Mouse (Mus musculus) liver, postnatal 0 days (tissue): Measurements from ENCODE around the gene Gm17019. TPM values are rescaled to one million over a fixed set of nuclear protein-coding genes. Genes with fewer than 3 reads are reported as not detected.
A peak's percentile ranks its signal among the peaks of the same experiment; 100 is the strongest.
"Not testable (repeated sequence)": the region's sequence is repeated elsewhere in the genome, so short reads cannot be mapped to it uniquely, and the experiment has no call there.

ENCODE experiments used
- ATAC-seq: fragments of 200-750 bp; cut with Nextera tagmentation; 2 replicates; pipeline ENCODE4 v1.8.0; 2017; ENCODE audit warnings: mild to moderate bottlenecking, moderate library complexity
- DNase-seq: peaks from one replicate; pipeline ENCODE4 v3.0.0-alpha.2; 2016
- H3K27ac ChIP-seq: fragments of 300-500 bp; sonication (generic); 2 replicates; pipeline ENCODE4 v1.5.1; 2014; ENCODE audit warnings: antibody characterized with exemption, moderate library complexity, mild to moderate bottlenecking, low read depth
- H3K27me3 ChIP-seq: fragments of 300-500 bp; sonication (generic); 2 replicates; pipeline ENCODE4 v1.6.1; 2014; ENCODE audit warnings: low read length, control low read depth, mixed read lengths; ENCODE audit not compliant: insufficient read depth
- H3K36me3 ChIP-seq: fragments of 300-500 bp; sonication (generic); replicated peaks from 2 replicates; pipeline ENCODE4 v1.6.1; 2014; ENCODE audit warnings: mild to moderate bottlenecking, control low read depth, low read length, moderate library complexity, mixed read lengths; ENCODE audit not compliant: insufficient read depth
- H3K4me1 ChIP-seq: fragments of 300-500 bp; sonication (generic); 2 replicates; pipeline ENCODE4 v1.6.1; 2014; ENCODE audit warnings: antibody characterized with exemption, mild to moderate bottlenecking, control low read depth; ENCODE audit not compliant: insufficient read depth
- H3K4me2 ChIP-seq: fragments of 300-500 bp; sonication (generic); 2 replicates; pipeline ENCODE4 v1.6.1; 2014; ENCODE audit warnings: low read depth, mild to moderate bottlenecking, low read length, moderate library complexity, mixed read lengths
- H3K4me3 ChIP-seq: fragments of 300-500 bp; sonication (generic); 2 replicates; pipeline ENCODE4 v1.5.1; 2014; ENCODE audit warnings: low read depth, low read length
- H3K9ac ChIP-seq: fragments of 300-500 bp; sonication (generic); replicated peaks from 2 replicates; pipeline ENCODE4 v1.6.1; 2014; ENCODE audit warnings: mild to moderate bottlenecking, moderate library complexity
- H3K9me3 ChIP-seq: fragments of 300-500 bp; sonication (generic); 2 replicates; pipeline ENCODE4 v1.6.1; 2016; ENCODE audit warnings: mild to moderate bottlenecking, control low read depth, low read length, mixed read lengths
- CTCF ChIP-seq: sonication (generic); IDR thresholded peaks from 2 replicates; pipeline ENCODE4 v1.5.1; 2016; ENCODE audit warnings: antibody characterized with exemption, low read depth
- WGBS: fragments of 180-500 bp; shearing (Covaris S2); extraction: QIAGEN DNeasy Blood & Tissue Kit; methylation state at CpG from one replicate; pipeline ENCODE4 v1.1.7; 2014; ENCODE audit not compliant: insufficient replicate concordance; 5-methylcytosine and 5-hydroxymethylcytosine counted together
- polyA plus RNA-seq: library from polyadenylated mRNA; unstranded; fragments of >200 nt; fragmentation: Nextera tagmentation; extraction: Ambion mirVana; gene quantifications from 2 replicates; pipeline ENCODE4 v1.2.1, GENCODE M21; 2015

Gm17019 gene
- polyA plus RNA-seq, 1 experiment from 2014 or later: not detected

DNA sequence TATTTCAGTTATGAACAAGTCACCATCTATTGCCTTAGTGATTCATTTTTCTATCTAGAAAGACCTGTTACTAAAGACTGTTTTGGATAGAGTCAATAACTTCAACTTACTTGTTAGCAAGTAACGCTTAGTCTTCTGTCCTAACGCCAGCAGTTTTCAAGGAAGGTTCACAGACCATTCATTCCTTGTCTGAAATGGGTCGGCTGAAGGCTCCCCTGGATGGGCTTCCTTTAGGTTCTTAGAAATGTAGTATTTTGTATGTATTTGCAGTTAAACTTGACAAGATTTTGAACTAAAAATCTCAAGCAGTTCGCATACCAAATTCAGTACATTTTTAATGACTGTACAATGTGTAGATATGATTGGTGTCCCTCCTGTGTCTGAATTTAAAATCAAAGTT is 35.2 kb downstream of the Gm17019 start:
- WGBS: 73% methylated on average over 4 of the region's 4 CpGs
- ATAC-seq, H3K9me3 ChIP-seq, H3K27me3 ChIP-seq, H3K4me3 ChIP-seq, H3K4me1 ChIP-seq, H3K4me2 ChIP-seq, H3K9ac ChIP-seq, H3K36me3 ChIP-seq, H3K27ac ChIP-seq: not testable (repeated sequence)
- peak; percentile 22 for DNase-seq

DNA sequence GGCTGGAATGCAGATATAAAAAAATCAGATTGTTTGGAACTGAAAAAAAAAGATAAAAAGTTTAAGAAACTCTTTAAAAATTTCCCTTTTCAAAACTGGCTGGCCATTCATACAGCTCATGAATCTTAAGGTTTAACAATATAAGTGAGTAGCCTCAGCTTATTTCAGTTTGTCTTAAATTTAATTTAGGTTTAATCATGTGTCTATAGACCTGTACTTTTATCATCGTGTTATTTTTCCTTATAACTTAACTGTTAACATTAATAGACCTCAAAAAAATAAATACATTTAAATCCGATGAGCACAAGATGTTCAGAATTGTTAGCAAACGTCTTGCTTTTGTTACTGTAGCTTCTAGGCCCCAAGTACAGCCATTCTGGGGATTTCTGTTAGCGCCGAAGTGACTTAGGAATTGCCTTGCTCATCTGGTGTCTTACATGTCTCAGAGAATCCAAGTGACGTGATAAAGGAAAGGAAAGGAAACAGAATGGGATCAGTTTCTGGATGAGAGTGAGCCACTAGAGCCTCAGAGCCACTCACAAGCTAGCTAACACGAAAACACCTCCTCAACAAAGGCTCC is 36.0 kb downstream of the Gm17019 start:
- H3K9me3 ChIP-seq, H3K9ac ChIP-seq, ATAC-seq, DNase-seq, H3K27ac ChIP-seq, H3K4me3 ChIP-seq, H3K27me3 ChIP-seq, H3K36me3 ChIP-seq, H3K4me2 ChIP-seq, H3K4me1 ChIP-seq: not testable (repeated sequence)
- 65% methylated on average over 6 of the region's 7 CpGs for WGBS

DNA sequence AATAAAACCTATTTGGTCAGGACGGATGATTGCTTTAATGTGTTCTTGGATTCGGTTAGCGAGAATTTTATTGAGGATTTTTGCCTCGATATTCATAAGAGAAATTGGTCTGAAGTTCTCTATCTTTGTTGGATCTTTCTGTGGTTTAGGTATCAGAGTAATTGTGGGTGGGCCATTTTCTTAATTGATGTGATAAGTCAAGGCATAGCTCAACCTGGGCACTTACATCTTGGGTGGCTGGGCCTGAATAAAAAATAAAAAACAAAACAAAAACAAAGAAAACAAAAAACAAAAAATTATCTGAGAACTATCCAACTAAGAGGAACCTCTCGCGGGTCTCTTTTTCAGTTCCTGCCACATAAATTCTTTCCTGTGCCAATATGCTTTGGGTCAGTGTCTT is 38.7 kb downstream of the Gm17019 start:
- not testable (repeated sequence) for DNase-seq, H3K27ac ChIP-seq, H3K36me3 ChIP-seq, H3K4me3 ChIP-seq, H3K4me2 ChIP-seq, ATAC-seq, H3K4me1 ChIP-seq, H3K9ac ChIP-seq, H3K9me3 ChIP-seq, H3K27me3 ChIP-seq
- WGBS: 80% methylated on average over 6 of the region's 6 CpGs

DNA sequence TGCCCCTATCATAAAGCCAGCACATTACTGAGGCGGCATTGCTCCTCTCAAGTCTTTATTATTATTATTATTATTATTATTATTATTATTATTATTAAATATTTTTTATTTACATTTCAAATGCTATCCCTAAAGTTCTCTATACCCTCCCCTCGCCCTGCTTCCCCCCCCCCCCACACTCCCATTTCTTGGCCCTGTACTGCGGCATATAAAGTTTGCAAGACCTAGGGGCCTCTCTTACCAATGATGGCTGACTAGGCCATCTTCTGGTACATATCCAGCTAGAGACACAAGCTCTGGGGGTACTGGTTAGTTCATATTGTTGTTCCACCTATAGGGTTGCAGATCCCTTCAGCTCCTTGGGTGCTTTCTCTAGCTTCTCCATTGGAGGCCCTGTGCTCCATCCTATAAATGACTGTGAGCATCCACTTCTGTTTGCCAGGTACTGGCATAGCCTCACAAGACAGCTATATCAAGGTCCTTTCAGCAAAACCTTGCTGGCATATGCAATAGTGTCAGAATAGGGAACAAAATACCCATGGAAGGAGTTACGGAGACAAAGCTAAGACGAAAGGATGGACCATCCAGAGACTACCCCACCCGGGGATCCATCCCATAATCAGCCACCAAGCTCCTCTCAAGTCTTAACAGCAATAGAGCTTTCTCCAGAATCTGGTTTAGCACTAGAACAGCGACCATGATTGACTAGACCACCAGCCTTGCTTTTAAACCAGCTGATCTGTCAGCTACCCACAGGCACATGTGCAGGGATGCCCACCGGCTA is 42.2 kb downstream of the Gm17019 start:
- WGBS: 72% methylated on average over 7 of the region's 8 CpGs
- ATAC-seq: 0 out of 2 replicates have a peak, but pooled peaks have one; percentile 29

DNA sequence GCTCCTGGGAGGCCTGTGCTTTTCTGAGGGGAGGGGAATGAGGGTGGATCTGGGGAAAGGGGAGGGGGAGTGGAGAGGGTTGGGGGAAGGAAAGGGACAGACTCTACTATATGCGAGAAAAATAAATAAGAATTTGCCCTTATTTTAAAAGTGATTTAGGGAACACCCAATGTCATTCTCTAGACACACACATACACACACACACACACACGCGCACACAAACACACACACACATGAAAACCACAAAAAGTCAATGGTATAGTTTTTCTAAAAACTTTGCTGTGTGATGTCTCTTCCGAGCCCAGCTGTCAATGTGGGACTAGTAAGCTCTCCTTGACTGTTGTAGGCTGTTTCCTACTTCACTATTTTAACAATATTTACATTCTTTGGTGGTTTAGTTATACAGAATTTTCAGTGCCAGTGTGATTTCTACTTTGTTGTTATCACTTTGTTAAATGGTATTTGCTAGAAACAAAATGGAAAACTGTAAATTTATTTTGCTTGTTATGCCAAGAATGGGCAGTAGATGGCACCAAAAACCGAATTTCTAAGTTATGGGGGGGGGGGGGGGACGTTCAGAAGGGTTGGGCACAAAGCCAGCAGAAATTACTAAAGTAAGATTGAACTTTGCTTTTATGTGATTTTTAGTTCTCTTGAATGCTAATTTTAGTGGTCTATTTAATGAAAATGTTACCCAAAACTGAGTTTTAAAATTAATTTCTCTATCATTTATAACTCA is 46.0 kb downstream of the Gm17019 start:
- TF ChIP-seq CTCF: 0 out of 2 replicates have a peak, but pooled peaks have one; percentile 17
- H3K27ac ChIP-seq, H3K36me3 ChIP-seq, H3K9ac ChIP-seq, DNase-seq, H3K4me3 ChIP-seq, H3K27me3 ChIP-seq, H3K9me3 ChIP-seq, H3K4me2 ChIP-seq, H3K4me1 ChIP-seq: not testable (repeated sequence)
- 34% methylated on average over 5 of the region's 6 CpGs for WGBS
- ATAC-seq: peak; percentile 38; the same call in 1 of the 2 replicates

More for the DNA sequence above, 42.2 kb downstream of the Gm17019 start:
- not testable (repeated sequence) for H3K4me1 ChIP-seq, H3K4me3 ChIP-seq, DNase-seq, H3K4me2 ChIP-seq, H3K36me3 ChIP-seq, H3K9ac ChIP-seq, H3K27ac ChIP-seq, H3K9me3 ChIP-seq, H3K27me3 ChIP-seq

Other genes with a start within 250 kb of the Gm17019 start
- gene Gm9758, start 118.1 kb downstream of the Gm17019 start, polyA plus RNA-seq: not detected in 2 replicates
- gene Speer4e, start 94.6 kb downstream of the Gm17019 start, polyA plus RNA-seq: not detected in 2 replicates
- not detected in 2 replicates for gene Gm10354, start 54.1 kb downstream of the Gm17019 start, polyA plus RNA-seq